Mouse (Mus musculus) ES-E14 (cell line): ENCODE measurements at regions not wholly inside any gene's neighbourhood (a gene's known extent, or its start where the extent isn't known, plus 50 kb on each side); places are given as distances from the start of the nearest gene placed in this dataset.

Experiments
- DNase-seq: peaks from one replicate; pipeline ENCODE4 v3.0.0-alpha.2; 2013; ENCODE audit warnings: low read depth, low spot score
- H3K27ac ChIP-seq: 2 replicates; pipeline ENCODE4 v1.5.1; 2012; ENCODE audit warnings: low read depth, mild to moderate bottlenecking, low read length, moderate library complexity, mixed read lengths; ENCODE audit not compliant: poor library complexity, insufficient read depth, severe bottlenecking
- H3K36me3 ChIP-seq: 2 replicates; pipeline ENCODE4 v1.6.1; 2012; ENCODE audit warnings: mild to moderate bottlenecking, low read length, moderate library complexity, mixed read lengths; ENCODE audit not compliant: control insufficient read depth, poor library complexity, insufficient read depth, severe bottlenecking
- H3K4me1 ChIP-seq, 2 experiments: fragments of 150-350 bp in 1 of 2; sonication (generic) in 1 of 2; 2 replicates each; pipeline ENCODE4 v1.6.1; 2012; ENCODE audit warnings: low read length in 2 of 2, mild to moderate bottlenecking in 1 of 2, mixed read lengths in 1 of 2; ENCODE audit not compliant: control insufficient read depth in 2 of 2, insufficient read depth in 2 of 2, poor library complexity in 1 of 2
- H3K4me3 ChIP-seq, 2 experiments: fragments of 150-350 bp in 1 of 2; sonication (generic) in 1 of 2; 2 replicates each; pipeline ENCODE4 v1.5.1; 2012; ENCODE audit warnings: low read length in 2 of 2, low read depth in 1 of 2, mild to moderate bottlenecking in 1 of 2, mixed read lengths in 1 of 2; ENCODE audit not compliant: insufficient read depth in 1 of 2, poor library complexity in 1 of 2, severe bottlenecking in 1 of 2
- H3K9ac ChIP-seq: 2 replicates; pipeline ENCODE4 v1.6.1; 2012; ENCODE audit warnings: low read depth, mild to moderate bottlenecking, low read length, mixed read lengths; ENCODE audit not compliant: poor library complexity, insufficient read depth, severe bottlenecking
- H3K9me3 ChIP-seq: fragments of 150-350 bp; sonication (generic); 2 replicates; pipeline ENCODE4 v1.6.1; 2012; ENCODE audit warnings: low read depth, mild to moderate bottlenecking, low read length; ENCODE audit not compliant: control insufficient read depth, insufficient read depth
- CHD2 ChIP-seq: IDR thresholded peaks from 2 replicates; pipeline ENCODE4 v1.6.1; 2014; ENCODE audit warnings: mild to moderate bottlenecking, low read depth, low read length, inconsistent platforms
- HCFC1 ChIP-seq: IDR thresholded peaks from 2 replicates; pipeline ENCODE4 v1.6.1; 2012; ENCODE audit warnings: low read length, inconsistent platforms, borderline replicate concordance; ENCODE audit not compliant: insufficient read depth
- MAFK ChIP-seq: IDR thresholded peaks from 2 replicates; pipeline ENCODE4 v1.6.1; 2014; ENCODE audit warnings: mild to moderate bottlenecking, low read depth, low read length, inconsistent platforms; ENCODE audit not compliant: insufficient read depth
- ZC3H11A ChIP-seq: IDR thresholded peaks from 2 replicates; pipeline ENCODE4 v1.6.1; 2012; ENCODE audit warnings: low read depth, mild to moderate bottlenecking, inconsistent platforms, low read length, borderline replicate concordance
- ZNF384 ChIP-seq: IDR thresholded peaks from 2 replicates; pipeline ENCODE4 v1.6.1; 2012; ENCODE audit warnings: low read depth, low read length, inconsistent platforms
- in situ Hi-C, 2 experiments: fragments of 600-800 bp; cut with MboI; formaldehyde crosslinking; loops; one replicate each; pipeline ENCODE4 v1.15.1; 2025; ENCODE audit warnings: low sequenced_read_pairs in 2 of 2, inconsistent platforms in 1 of 2; ENCODE audit not compliant: unreplicated experiment in 2 of 2

DNA sequence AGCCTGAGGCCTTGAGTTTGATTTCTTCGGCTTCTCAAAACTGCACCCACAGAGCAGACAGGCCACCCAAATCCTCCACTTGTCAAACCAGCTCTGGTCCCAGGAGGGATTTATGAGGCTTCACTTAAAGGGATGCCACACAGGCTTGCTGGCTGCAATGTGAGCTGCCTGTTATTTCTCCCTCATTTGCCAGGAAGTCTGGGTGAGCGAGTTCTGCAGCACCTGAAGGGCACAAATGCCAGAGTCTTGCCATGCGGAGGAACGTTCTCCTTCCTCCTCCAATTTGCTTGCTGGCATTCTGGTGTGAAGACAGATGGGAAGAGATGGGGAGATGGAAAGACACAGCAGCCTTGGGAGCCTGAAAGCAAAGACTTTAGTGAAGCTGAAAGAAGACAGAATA, 288.6 kb downstream of the Rnf152 start:
- H3K36me3 ChIP-seq = no peaks in the 10 kb centered on the region
- in situ Hi-C loops = no loop called here
- H3K27ac ChIP-seq = no peak overlapping the region
- DNase-seq = no peak
- H3K4me3 ChIP-seq = no peak overlapping the region
- 0 out of 4 replicates have a peak, but pooled peaks cover 0 to 4% of the 10 kb centered on the region in 2 experiments for H3K4me1 ChIP-seq
- H3K9ac ChIP-seq = no peak overlapping the region
- no peak for TF ChIP-seq HCFC1
- TF ChIP-seq MAFK = no peak
- no peak for TF ChIP-seq ZNF384
- TF ChIP-seq ZC3H11A = no peak
- no peak for TF ChIP-seq CHD2
- no peaks in the 10 kb centered on the region for H3K9me3 ChIP-seq

DNA sequence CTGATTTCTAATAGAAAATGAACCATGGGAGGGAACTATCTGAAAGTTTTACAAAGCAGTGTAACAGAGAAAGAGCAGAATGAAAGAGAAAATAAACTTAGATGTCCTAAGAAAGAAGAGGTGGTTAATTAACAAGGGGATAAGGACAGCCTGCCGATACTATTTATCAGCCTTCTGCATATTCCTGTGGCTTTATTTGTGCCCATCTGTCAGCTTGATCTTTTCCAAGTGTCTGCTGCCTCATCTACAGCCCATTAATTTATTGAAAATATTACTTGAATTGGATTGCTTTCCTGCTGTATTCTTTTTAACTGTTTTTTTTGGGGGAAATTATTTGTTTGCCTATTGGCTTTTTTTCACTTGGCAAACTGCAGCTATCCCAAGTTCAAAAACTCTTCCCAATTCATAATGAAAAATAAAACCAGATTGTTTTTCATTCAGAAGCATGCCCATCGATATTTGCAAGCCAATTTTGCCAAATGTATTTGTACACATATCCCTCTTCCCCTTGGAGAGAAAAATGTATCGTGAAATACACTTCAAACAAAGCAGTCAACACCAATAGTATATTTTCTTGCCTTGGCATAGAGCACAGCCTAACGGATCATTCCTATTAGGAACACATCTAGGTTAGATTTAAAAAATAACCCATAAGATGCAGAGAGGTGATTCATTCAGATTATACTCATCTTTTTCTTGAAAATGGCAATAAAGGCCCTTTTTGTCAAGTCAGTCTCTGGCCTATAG, 289.3 kb downstream of the Rnf152 start:
- in situ Hi-C loops = no loop called here
- TF ChIP-seq HCFC1 = no peak
- no peak for TF ChIP-seq ZC3H11A
- no peak for TF ChIP-seq CHD2
- TF ChIP-seq MAFK = no peak
- no peak for TF ChIP-seq ZNF384
- no peak for DNase-seq
- Histone ChIP-seq H3K36me3 (no peaks in the 10 kb centered on the region), H3K9ac (no peak overlapping the region), H3K9me3 (no peaks in the 10 kb centered on the region), H3K4me1 (0 out of 4 replicates have a peak, but pooled peaks cover 0 to 4% of the 10 kb centered on the region in 2 experiments), H3K4me3 (no peak overlapping the region), H3K27ac (no peak overlapping the region)

DNA sequence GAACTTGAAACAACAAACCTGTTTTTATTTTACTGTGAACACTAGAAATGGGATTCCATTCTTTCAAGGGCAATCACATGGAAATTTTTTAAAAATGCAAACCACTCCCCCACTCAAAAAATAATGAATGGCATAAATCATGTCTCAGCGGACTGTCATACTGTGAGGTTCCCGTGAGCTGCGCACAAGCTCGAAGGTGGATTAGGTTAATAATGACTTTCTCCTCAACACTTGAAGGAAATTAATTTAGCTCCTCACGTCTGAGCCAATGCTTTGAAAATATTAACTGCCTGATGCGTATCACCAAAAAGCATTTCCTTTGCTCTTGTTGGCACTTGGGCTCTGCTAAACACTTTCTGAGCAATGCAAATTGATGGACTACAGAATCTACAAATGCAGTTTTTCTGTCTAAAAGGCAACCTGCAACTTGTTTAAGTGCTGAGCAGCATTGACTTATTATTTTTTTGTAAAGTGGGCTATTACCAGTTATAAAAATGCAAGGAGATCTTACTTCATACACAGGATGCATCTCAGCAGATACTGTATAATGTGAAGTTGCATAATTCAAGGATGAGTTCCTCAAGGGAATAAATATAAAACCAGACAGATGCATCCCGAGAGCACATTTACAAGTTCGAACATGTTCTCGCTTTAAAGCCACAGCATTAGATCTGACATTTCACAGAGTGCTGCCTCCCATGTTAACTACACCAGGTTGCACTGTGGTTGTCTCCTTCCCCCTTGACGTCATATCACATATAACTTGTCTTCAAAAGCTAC, 282.4 kb downstream of the Cdh20 start:
- H3K4me3 ChIP-seq = no peak overlapping the region
- H3K9ac ChIP-seq = no peak overlapping the region
- H3K4me1 ChIP-seq = no peaks in the 10 kb centered on the region
- no peaks in the 10 kb centered on the region for H3K36me3 ChIP-seq
- TF ChIP-seq MAFK = no peak
- no peak for TF ChIP-seq ZNF384
- TF ChIP-seq HCFC1 = no peak
- no peak for TF ChIP-seq CHD2
- no peak for TF ChIP-seq ZC3H11A
- DNase-seq = no peak
- no peaks in the 10 kb centered on the region for H3K9me3 ChIP-seq
- no peak overlapping the region for H3K27ac ChIP-seq
- in situ Hi-C loops = no loop called here
